Mouse (Mus musculus) CH12.LX (cell line): ENCODE measurements at regions not wholly inside any gene's neighbourhood (a gene's known extent, or its start where the extent isn't known, plus 50 kb on each side); places are given as distances from the start of the nearest gene placed in this dataset.

Experiments used
- DNase-seq: peaks from one replicate; pipeline ENCODE4 v3.0.0-alpha.2; 2013; ENCODE audit errors: extremely low read depth
- H3K27ac ChIP-seq: 2 replicates; pipeline ENCODE4 v1.5.1; 2012; ENCODE audit warnings: low read depth, mild to moderate bottlenecking, control low read depth, moderate library complexity; ENCODE audit not compliant: insufficient read depth
- H3K27me3 ChIP-seq: replicated peaks from 2 replicates; pipeline ENCODE3; 2012; ENCODE audit warnings: inconsistent platforms
- H3K36me3 ChIP-seq, 2 experiments: replicated peaks in 1 of 2; 2 replicates each; pipeline versions ENCODE3 to v1.6.1; 2012; ENCODE audit warnings: inconsistent platforms in 1 of 2, low read length in 1 of 2, mild to moderate bottlenecking in 1 of 2, mixed read lengths in 1 of 2, moderate library complexity in 1 of 2; ENCODE audit not compliant: control insufficient read depth in 1 of 2, insufficient read depth in 1 of 2
- H3K4me1 ChIP-seq, 2 experiments: 2 replicates each; pipeline ENCODE4 v1.6.1; 2012; ENCODE audit warnings: inconsistent platforms in 1 of 2, moderate library complexity in 1 of 2; ENCODE audit not compliant: insufficient read depth in 2 of 2, control insufficient read depth in 1 of 2
- H3K4me2 ChIP-seq: 2 replicates; pipeline ENCODE4 v1.6.1; 2012; ENCODE audit warnings: low read depth, mild to moderate bottlenecking, control low read depth; ENCODE audit not compliant: poor library complexity, insufficient read depth, severe bottlenecking
- H3K4me3 ChIP-seq, 3 experiments: fragments of 150-350 bp in 1 of 3; sonication (generic) in 1 of 3; replicated peaks in 1 of 3; 2 replicates each; pipeline versions ENCODE3 to v1.5.1; 2011 to 2012; ENCODE audit warnings: low read depth in 2 of 3, low read length in 2 of 3, mild to moderate bottlenecking in 2 of 3, moderate library complexity in 2 of 3, control low read depth in 1 of 3, improper control_type of control experiment in 1 of 3, inconsistent platforms in 1 of 3, mixed read lengths in 1 of 3; ENCODE audit not compliant: poor library complexity in 1 of 3
- H3K79me2 ChIP-seq: replicated peaks from 2 replicates; pipeline ENCODE4 v1.6.1; 2012; ENCODE audit warnings: mild to moderate bottlenecking, moderate library complexity; ENCODE audit not compliant: control insufficient read depth, poor library complexity, insufficient read depth, severe bottlenecking; ENCODE audit errors: extremely low read depth
- H3K9ac ChIP-seq: 2 replicates; pipeline ENCODE4 v1.6.1; 2012; ENCODE audit warnings: low read depth, mild to moderate bottlenecking, control low read depth, moderate library complexity; ENCODE audit not compliant: insufficient read depth
- H3K9me3 ChIP-seq: replicated peaks from 2 replicates; pipeline ENCODE3; 2012; ENCODE audit warnings: low read length, inconsistent platforms, mixed read lengths
- BHLHE40 ChIP-seq: IDR thresholded peaks from 2 replicates; pipeline ENCODE4 v1.6.1; 2011; ENCODE audit warnings: mild to moderate bottlenecking, low read depth, low read length, improper control_type of control experiment
- CHD1 ChIP-seq: IDR thresholded peaks from 2 replicates; pipeline ENCODE4 v1.6.1; 2012; ENCODE audit warnings: low read depth, low read length, improper control_type of control experiment, inconsistent platforms
- CHD2 ChIP-seq: IDR thresholded peaks from 2 replicates; pipeline ENCODE4 v1.6.1; 2011; ENCODE audit warnings: low read length, improper control_type of control experiment
- CTCF ChIP-seq, 2 experiments: IDR thresholded peaks in 1 of 2; conservative IDR thresholded peaks in 1 of 2; 2 replicates each; pipeline ENCODE4 v1.5.1; 2011 to 2012; ENCODE audit warnings: low read depth in 2 of 2, low read length in 2 of 2, improper control_type of control experiment in 1 of 2, inconsistent platforms in 1 of 2, mild to moderate bottlenecking in 1 of 2, moderate library complexity in 1 of 2
- E2F4 ChIP-seq: IDR thresholded peaks from 2 replicates; pipeline ENCODE4 v1.6.1; 2011; ENCODE audit warnings: low read depth, low read length, improper control_type of control experiment; ENCODE audit not compliant: insufficient replicate concordance
- ELF1 ChIP-seq: IDR thresholded peaks from 2 replicates; pipeline ENCODE4 v1.6.1; 2014; ENCODE audit warnings: low read depth, mild to moderate bottlenecking, inconsistent platforms, low read length, improper control_type of control experiment
- EP300 ChIP-seq: IDR thresholded peaks from 2 replicates; pipeline ENCODE4 v1.6.1; 2011; ENCODE audit warnings: low read length, improper control_type of control experiment
- ETS1 ChIP-seq: conservative IDR thresholded peaks from 2 replicates; pipeline ENCODE4 v1.6.1; 2012; ENCODE audit warnings: low read depth, mild to moderate bottlenecking, inconsistent platforms, low read length, improper control_type of control experiment, moderate library complexity
- GABPA ChIP-seq: IDR thresholded peaks from 2 replicates; pipeline ENCODE4 v1.6.1; 2012; ENCODE audit warnings: low read depth, low read length, improper control_type of control experiment, inconsistent platforms; ENCODE audit not compliant: insufficient replicate concordance
- HCFC1 ChIP-seq: IDR thresholded peaks from 2 replicates; pipeline ENCODE4 v1.6.1; 2012; ENCODE audit warnings: low read depth, mild to moderate bottlenecking, inconsistent platforms, low read length, improper control_type of control experiment
- IRF4 ChIP-seq: IDR thresholded peaks from 2 replicates; pipeline ENCODE4 v1.6.1; 2014; ENCODE audit warnings: low read depth, mild to moderate bottlenecking, inconsistent platforms, low read length, improper control_type of control experiment
- JUN ChIP-seq: IDR thresholded peaks from 2 replicates; pipeline ENCODE4 v1.6.1; 2011; ENCODE audit warnings: low read depth, mild to moderate bottlenecking, low read length, improper control_type of control experiment, moderate library complexity; ENCODE audit not compliant: insufficient read depth
- JUND ChIP-seq: conservative IDR thresholded peaks from 2 replicates; pipeline ENCODE4 v1.6.1; 2011; ENCODE audit warnings: low read depth, low read length, improper control_type of control experiment
- KAT2A ChIP-seq: IDR thresholded peaks from 2 replicates; pipeline ENCODE4 v1.6.1; 2012; ENCODE audit warnings: low read length, improper control_type of control experiment, inconsistent platforms; ENCODE audit not compliant: insufficient replicate concordance
- MAFK ChIP-seq: IDR thresholded peaks from 2 replicates; pipeline ENCODE4 v1.6.1; 2011; ENCODE audit warnings: low read length, improper control_type of control experiment; ENCODE audit not compliant: insufficient replicate concordance
- MAX ChIP-seq: IDR thresholded peaks from 2 replicates; pipeline ENCODE4 v1.6.1; 2011; ENCODE audit warnings: low read length, improper control_type of control experiment
- MAZ ChIP-seq: IDR thresholded peaks from 2 replicates; pipeline ENCODE4 v1.6.1; 2012; ENCODE audit warnings: low read depth, mild to moderate bottlenecking, inconsistent platforms, low read length, improper control_type of control experiment, moderate library complexity
- MEF2A ChIP-seq: IDR thresholded peaks from 2 replicates; pipeline ENCODE4 v1.6.1; 2014; ENCODE audit warnings: low read depth, mild to moderate bottlenecking, inconsistent platforms, low read length, improper control_type of control experiment, borderline replicate concordance
- MXI1 ChIP-seq: IDR thresholded peaks from 2 replicates; pipeline ENCODE4 v1.6.1; 2011; ENCODE audit warnings: mild to moderate bottlenecking, low read depth, low read length, improper control_type of control experiment
- MYC ChIP-seq: IDR thresholded peaks from 2 replicates; pipeline ENCODE4 v1.6.1; 2011; ENCODE audit warnings: low read depth, mild to moderate bottlenecking, improper control_type of control experiment, low read length
- NELFE ChIP-seq: IDR thresholded peaks from 2 replicates; pipeline ENCODE4 v1.6.1; 2011; ENCODE audit warnings: low read depth, low read length, improper control_type of control experiment
- NRF1 ChIP-seq: IDR thresholded peaks from 2 replicates; pipeline ENCODE4 v1.6.1; 2014; ENCODE audit warnings: low read depth, mild to moderate bottlenecking, inconsistent platforms, low read length, improper control_type of control experiment, moderate library complexity
- PAX5 ChIP-seq: IDR thresholded peaks from 2 replicates; pipeline ENCODE4 v1.6.1; 2012; ENCODE audit warnings: low read length, inconsistent platforms, mixed read lengths
- POLR2A ChIP-seq: IDR thresholded peaks from 2 replicates; pipeline ENCODE4 v1.6.1; 2011; ENCODE audit warnings: low read depth, mild to moderate bottlenecking, improper control_type of control experiment, low read length
- POLR2AphosphoS2 ChIP-seq: IDR thresholded peaks from 2 replicates; pipeline ENCODE4 v1.6.1; 2011; ENCODE audit warnings: low read depth, low read length, improper control_type of control experiment
- RCOR1 ChIP-seq: conservative IDR thresholded peaks from 2 replicates; pipeline ENCODE4 v1.6.1; 2012; ENCODE audit warnings: low read depth, mild to moderate bottlenecking, inconsistent platforms, low read length, improper control_type of control experiment
- SIN3A ChIP-seq: IDR thresholded peaks from 2 replicates; pipeline ENCODE4 v1.6.1; 2012; ENCODE audit warnings: low read length, improper control_type of control experiment, inconsistent platforms
- SMC3 ChIP-seq: IDR thresholded peaks from 2 replicates; pipeline ENCODE4 v1.6.1; 2011; ENCODE audit warnings: low read depth, low read length, improper control_type of control experiment
- TBP ChIP-seq: conservative IDR thresholded peaks from 2 replicates; pipeline ENCODE4 v1.6.1; 2011; ENCODE audit warnings: low read depth, low read length, improper control_type of control experiment
- TCF12 ChIP-seq: IDR thresholded peaks from 2 replicates; pipeline ENCODE4 v1.6.1; 2014; ENCODE audit warnings: low read depth, mild to moderate bottlenecking, inconsistent platforms, low read length, improper control_type of control experiment
- UBTF ChIP-seq: IDR thresholded peaks from 2 replicates; pipeline ENCODE4 v1.6.1; 2012; ENCODE audit warnings: low read depth, mild to moderate bottlenecking, inconsistent platforms, low read length, improper control_type of control experiment, moderate library complexity
- USF1 ChIP-seq: IDR thresholded peaks from 2 replicates; pipeline ENCODE4 v1.6.1; 2014; ENCODE audit warnings: low read depth, mild to moderate bottlenecking, inconsistent platforms, low read length, improper control_type of control experiment
- USF2 ChIP-seq: conservative IDR thresholded peaks from 2 replicates; pipeline ENCODE4 v1.6.1; 2011; ENCODE audit warnings: low read depth, low read length, improper control_type of control experiment
- ZMIZ1 ChIP-seq: IDR thresholded peaks from 2 replicates; pipeline ENCODE4 v1.6.1; 2012; ENCODE audit warnings: low read depth, mild to moderate bottlenecking, inconsistent platforms, low read length, improper control_type of control experiment
- ZNF384 ChIP-seq: IDR thresholded peaks from 2 replicates; pipeline ENCODE4 v1.6.1; 2012; ENCODE audit warnings: low read depth, low read length, improper control_type of control experiment, inconsistent platforms
- dilution Hi-C: fragments of 300-500 bp; cut with MboI; formaldehyde crosslinking; loops from 2 replicates; pipeline ENCODE4 v1.14.3; 2020; ENCODE audit warnings: low sequenced_read_pairs; ENCODE audit not compliant: extremely low pct_unique_long_range_greater_than_20kb, extremely low pct_ligation_motif_present
- in situ Hi-C: fragments of 300-500 bp; cut with MboI; formaldehyde crosslinking; loops from 3 replicates; pipeline ENCODE4 v1.14.3; 2019; ENCODE audit warnings: low sequenced_read_pairs, low pct_ligation_motif_present, low pct_unique_long_range_greater_than_20kb, mixed read lengths

GRCm38 (mm10) chr16:84583323-84583722 lies 68.4 kb downstream of the A730009L09Rik start (continued):
- TF ChIP-seq MEF2A (peak; percentile 93), IRF4 (peak; percentile 78), CHD1 (peak; percentile 90; the same call in 1 of the 2 replicates), CHD2 (no peak), GABPA (no peak), ZNF384 (peak; percentile 85), SMC3 (peak; percentile 73), RCOR1 (no peak; the same call in 1 of the 2 replicates), MXI1 (no peak), TCF12 (peak; percentile 84), MAFK (peak; percentile 91), KAT2A (no peak), USF2 (peak; percentile 98), EP300 (peak; percentile 83)

DNA sequence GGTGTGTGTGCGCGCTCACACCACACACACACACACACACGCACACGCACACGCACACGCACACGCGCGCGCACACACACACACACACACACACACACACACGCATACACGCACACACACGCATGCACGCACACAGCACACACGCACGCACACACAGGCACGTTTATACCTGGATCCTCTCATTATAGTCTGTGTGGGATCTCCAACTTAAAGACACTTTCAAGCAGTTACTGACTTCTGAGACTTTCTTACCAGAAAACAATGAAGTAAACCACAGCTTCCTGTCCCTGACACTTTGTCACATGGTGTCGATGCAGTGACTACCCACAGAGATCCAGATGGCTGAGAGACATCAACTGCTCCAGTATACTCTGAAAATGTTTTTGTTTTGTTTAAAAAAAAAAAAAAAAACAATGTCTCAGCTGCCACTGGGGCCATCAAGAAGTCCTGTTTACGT lies 68.9 kb downstream of the A730009L09Rik start:
- in situ Hi-C loops: loop anchor here (5.0 to 25.0 kb wide), 2 partner anchors 124 to 254 kb away; partner anchors contain the start of genes Atp5j and Gabpa

More for the DNA sequence above, 68.9 kb downstream of the A730009L09Rik start:
- Histone ChIP-seq H3K79me2 (peaks cover 3% of the 10 kb centered on the region; the same call in 1 of the 2 replicates), H3K4me2 (peak overlapping the region; percentile 94), H3K9me3 (peaks cover 6% of the 10 kb centered on the region), H3K4me3 (peak overlapping the region; percentile 52 to 78 (median 56)), H3K27ac (peak overlapping the region; percentile 100), H3K36me3 (no peaks in the 10 kb centered on the region), H3K27me3 (no peaks in the 10 kb centered on the region), H3K9ac (peak overlapping the region; percentile 81), H3K4me1 (peaks cover 21 to 48% of the 10 kb centered on the region in 2 experiments)
- dilution Hi-C loops: no loop called here
- peak; percentile 92 for DNase-seq
- no peak; the same call in 1 of the 2 replicates for TF ChIP-seq CHD1
- peak; percentile 68 for TF ChIP-seq USF1
- TF ChIP-seq ZNF384: peak; percentile 84
- TF ChIP-seq TBP: peak; percentile 85
- TF ChIP-seq RCOR1: no peak; the same call in 1 of the 2 replicates
- TF ChIP-seq CTCF (conservative IDR thresholded peaks at IDR 0.05 in 1 of 2, IDR thresholded peaks at IDR 0.05 in 1 of 2; ENCODE audit: low read depth in 2 of 2, low read length in 2 of 2): no peak
- TF ChIP-seq ZMIZ1: peak; percentile 85
- TF ChIP-seq USF2: peak; percentile 52
- peak; percentile 98 for TF ChIP-seq BHLHE40
- TF ChIP-seq HCFC1: 0 out of 2 replicates have a peak, but pooled peaks have one; percentile 20
- TF ChIP-seq SMC3: peak; percentile 14
- peak; percentile 81 for TF ChIP-seq MAX
- no peak for TF ChIP-seq PAX5
- TF ChIP-seq MAFK: no peak
- TF ChIP-seq CHD2: peak; percentile 82
- TF ChIP-seq MXI1: peak; percentile 80; the same call in 1 of the 2 replicates
- peak; percentile 49; the same call in 1 of the 2 replicates for TF ChIP-seq IRF4
- peak; percentile 48 for TF ChIP-seq ETS1
- no peak for TF ChIP-seq UBTF
- TF ChIP-seq POLR2AphosphoS2: no peak
- no peak for TF ChIP-seq SIN3A
- TF ChIP-seq ELF1: no peak; the same call in 1 of the 2 replicates
- peak; percentile 67; the same call in 1 of the 2 replicates for TF ChIP-seq NELFE
- TF ChIP-seq EP300: peak; percentile 57
- TF ChIP-seq MYC: peak; percentile 92
- TF ChIP-seq JUND: no peak
- TF ChIP-seq TCF12: peak; percentile 84
- TF ChIP-seq POLR2A: peak; percentile 58; the same call in 1 of the 2 replicates
- peak; percentile 71; the same call in 1 of the 2 replicates for TF ChIP-seq MAZ
- TF ChIP-seq JUN: peak; percentile 20
- no peak for TF ChIP-seq E2F4
- TF ChIP-seq NRF1: peak; percentile 71
